Mouse (Mus musculus): ENCODE measurements at regions not wholly inside any gene's neighbourhood (a gene's known extent, or its start where the extent isn't known, plus 50 kb on each side); places are given as distances from the start of the nearest gene placed in this dataset.

DNA sequence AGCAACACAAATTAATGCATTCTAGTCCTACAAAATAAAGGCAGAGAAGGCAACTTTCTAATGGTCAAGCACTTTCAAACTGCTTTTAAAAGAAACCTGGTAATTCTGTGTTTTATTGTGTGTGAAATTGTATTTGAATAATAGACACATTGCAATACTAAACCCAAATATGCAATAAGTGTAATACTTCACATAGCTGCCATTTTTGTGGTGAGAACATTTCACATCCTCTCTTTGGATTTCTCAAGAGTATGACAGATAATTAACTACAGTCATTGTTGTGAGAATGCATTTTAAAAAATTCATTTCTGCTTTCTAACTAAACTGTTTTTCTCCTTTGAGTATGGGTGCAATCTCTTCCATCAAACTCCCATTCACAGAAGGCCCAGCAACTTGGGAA lies 256.4 kb downstream of the Sema3d start:
- no peak for DNase-seq (ENCODE audit: low read depth, low spot score)

DNA sequence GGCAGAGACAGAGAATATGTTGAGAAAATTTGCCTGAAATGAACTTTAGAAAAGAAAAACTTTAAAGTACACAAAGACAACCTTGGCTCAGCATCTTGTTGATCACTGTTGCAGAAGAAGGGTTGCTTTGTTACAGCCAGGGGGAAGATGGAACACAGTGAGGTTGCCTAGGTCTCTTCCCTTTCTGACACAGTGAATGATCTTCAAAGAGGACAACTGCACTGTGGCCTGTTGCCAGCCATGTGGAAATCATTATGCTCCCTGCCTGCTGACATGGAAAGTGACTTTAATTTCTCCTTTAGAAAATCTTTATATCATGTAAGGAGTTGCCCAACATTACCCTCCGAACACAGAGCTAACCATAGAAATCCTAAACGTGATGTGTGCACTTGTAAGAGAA lies 263.1 kb downstream of the Sema3d start:
- DNase-seq (ENCODE audit: low read depth, low spot score): no peak

DNA sequence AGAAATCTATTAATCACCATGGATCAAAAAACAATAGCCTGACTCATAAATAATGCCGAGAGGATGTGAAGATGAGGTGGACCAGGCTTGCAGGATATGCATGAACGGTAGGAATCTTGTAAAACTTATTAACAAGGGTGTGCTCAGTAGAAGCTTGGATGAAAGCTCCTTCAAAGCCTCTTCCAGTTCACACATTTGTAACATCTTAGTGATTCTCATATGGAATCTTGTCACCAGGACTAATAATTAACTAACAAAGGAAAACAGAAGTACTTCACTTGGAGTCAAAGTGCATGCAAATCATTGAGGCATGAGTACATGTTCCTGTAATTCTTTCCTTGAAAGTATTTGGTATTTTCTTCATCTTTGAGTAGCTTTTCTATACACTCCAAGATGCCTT lies 290.5 kb downstream of the Sema3d start:
- no peak for DNase-seq (ENCODE audit: low read depth, low spot score)

DNA sequence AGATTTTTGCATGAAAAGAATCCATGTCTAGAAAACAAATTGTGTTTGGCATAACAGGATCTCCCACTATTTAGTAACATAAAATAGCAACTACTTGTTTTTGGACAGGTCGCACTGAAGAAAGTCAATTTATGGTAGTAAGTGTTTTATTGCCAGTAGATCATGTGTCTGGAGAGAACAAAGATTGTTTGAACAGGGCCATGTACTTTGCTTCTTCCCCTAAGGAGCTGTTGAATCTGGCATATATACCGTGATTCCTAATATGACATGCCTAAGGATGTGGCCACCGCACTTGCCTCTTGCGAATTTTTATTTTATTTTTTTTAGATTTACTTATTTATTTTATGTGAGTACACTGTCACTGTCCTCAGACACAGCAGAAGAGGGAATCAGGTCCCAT lies 290.9 kb downstream of the Sema3d start:
- no peak for DNase-seq (ENCODE audit: low read depth, low spot score)

DNA sequence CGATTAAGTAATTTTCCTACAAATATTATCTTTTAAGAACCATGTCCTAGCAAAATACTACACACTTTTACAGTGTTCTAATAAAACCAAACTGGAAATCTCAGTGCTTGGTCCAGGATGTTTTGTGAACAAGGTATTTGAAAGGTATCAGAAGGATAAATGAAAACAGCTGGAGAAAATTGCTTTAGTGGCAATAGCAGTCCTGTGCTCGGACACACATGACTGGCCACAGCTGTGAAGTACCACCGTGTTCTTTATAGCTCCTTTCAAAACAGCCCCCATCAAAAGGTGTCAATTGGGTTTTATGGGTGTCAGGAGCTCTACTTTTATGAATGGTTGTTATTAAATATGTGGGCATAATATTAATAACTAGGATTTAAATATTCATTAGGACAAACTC lies 293.5 kb downstream of the Sema3d start:
- no peak for DNase-seq (ENCODE audit: low read depth, low spot score)

DNA sequence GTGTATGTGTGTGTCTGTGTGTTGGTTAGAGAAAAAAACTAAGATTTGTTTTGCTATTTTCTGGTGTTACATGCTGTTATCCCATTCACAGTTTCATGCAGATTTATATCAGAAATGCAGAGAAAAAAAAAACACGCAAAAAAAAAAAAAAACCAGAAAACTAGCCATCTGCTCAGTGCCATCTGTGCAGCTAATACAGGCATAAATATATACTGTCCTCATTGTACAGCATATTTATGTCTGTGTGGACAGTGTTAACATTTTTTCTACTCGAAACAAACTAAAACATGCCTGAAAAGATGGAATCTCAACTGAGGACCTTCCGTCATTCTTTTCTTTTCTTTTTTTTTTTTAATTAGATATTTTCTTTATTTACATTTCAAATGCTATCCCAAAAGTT lies 331.7 kb downstream of the Sema3d start:
- DNase-seq (ENCODE audit: low read depth, low spot score): no peak

DNA sequence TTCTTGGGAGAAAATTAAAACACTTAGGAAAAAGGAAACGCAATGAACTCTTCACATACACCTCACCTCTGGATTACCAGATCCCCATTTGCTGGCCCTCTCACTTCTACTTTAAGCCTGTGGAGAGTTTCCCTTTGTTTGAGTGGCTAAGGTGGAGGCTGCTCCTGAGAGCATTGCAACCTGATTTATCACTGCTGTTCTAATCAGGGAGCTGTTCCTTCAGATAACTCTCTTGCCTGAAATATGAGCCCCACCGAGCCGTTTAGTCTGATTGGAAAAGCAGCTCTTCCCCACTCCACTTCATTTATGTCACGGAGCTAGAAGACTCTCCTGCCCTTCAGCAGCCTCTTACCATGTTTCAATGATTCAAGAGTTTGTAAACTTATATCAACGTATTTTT lies 368.3 kb downstream of the Sema3d start:
- peak; percentile 4 for DNase-seq (ENCODE audit: low read depth, low spot score)

DNA sequence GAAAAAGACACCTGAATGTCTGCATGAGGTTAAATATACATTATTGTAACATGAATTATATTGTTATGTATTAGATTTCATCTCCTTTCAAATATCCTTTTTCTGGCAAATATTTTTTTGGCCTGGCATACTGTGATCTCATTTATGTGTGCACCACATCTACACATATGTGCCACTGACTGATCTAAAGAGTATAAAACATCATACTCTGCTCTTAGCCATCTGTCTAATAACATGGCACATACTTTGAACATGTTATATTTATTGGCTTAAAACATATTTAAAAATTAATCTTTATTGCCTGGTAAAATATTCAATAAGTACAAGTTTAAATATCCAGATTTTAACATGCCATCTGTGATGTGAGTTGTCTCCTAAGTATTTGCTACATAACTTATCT lies 365.6 kb upstream of the Sema3a start:
- DNase-seq (ENCODE audit: low read depth, low spot score): no peak

DNA sequence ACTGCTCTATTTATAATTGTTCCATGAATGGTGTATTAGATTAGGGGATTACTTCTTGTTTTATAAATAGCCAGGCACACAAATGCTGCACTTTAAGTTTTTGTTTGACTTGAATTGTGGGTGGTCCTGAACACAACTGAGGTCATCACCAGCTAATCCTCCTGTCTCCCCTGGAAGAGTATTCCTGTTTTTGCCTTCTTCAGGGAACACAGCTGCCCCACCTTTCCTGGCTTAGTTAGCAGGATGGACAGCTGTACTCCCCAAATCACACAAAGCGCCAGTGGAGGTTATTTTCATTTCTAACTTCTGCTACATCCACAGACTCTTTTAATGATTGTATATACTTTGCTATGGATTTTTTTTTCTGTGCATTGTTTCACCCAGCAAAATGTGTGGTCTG lies 357.8 kb upstream of the Sema3a start:
- peak; percentile 6 for DNase-seq (ENCODE audit: low read depth, low spot score)

DNA sequence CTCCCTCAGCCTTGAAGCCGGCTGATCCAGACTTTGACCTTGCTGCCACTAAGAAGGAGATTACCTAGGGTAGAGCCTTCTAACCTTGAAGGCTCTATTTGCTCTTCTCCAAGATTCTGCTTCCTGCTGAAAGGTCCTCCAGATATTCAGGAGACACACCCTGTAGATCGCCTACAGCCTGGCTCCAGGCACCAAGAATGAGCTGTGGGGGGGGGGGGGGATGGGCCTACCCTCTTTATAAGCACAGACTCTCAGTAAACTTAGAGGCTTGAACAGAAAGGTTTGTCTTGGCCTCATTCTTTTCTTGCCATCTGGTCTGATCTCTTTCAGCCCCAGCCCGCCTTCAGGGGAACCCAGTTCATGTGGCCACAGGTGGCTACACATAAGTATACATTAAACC lies 342.5 kb upstream of the Sema3a start:
- peak; percentile 68 for DNase-seq (ENCODE audit: low read depth, low spot score)

DNA sequence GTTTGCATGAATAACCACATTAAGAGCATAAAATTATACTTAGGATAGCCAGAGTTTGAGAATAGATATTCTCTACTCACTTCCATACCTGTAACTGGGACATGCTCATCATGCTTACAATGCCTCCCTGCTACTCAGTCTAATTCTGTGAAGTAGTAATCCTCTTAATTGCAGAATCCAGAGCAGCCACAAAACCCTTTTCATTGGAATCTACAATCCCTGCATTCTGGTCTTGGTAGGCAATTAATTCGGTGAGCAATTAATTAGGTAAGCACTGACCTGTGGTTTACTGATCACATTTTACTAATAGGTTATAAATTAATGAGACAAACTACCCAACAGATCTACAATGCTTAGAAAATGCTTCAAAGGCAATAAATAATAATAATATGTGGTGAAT lies 316.5 kb upstream of the Sema3a start:
- DNase-seq (ENCODE audit: low read depth, low spot score): no peak

DNA sequence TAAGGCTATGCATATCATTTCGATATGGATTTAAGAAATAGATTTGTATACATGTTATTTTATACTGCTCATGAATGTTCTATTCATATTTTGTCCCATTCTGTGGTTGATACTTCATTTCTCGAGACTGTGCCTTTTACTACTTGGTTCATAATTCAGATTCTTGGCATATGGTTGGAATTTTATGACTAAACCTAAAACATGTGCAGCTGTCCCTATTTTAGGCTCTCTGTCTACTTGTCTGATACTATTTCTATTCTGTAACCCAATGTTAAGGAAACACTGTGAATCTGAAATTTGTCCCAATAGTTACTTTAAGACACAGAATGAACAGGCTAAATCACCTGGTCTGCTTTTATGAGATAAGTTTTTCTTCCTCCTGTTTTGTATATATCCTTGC lies 315.3 kb upstream of the Sema3a start:
- no peak for DNase-seq (ENCODE audit: low read depth, low spot score)

DNA sequence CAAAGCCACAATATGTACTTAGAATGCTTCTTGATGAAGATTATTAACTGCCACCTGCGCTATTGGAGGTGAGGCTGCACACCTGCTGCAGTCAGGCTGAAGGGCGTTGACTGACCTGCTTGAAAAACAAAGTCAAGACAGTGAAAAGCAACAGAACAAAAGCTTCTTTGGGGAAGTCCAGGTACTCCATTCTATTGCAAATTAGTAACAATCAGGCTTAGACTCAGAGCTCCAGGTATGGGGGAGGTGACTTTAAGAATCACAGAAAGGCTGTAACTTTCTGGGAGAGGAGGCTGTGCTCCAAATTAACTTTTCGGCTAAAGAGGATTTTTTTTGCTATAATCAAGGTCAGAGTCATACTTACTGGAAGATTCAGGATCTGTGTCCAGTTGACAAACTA lies 278.0 kb upstream of the Sema3a start:
- DNase-seq (ENCODE audit: low read depth, low spot score): peak; percentile 97

DNA sequence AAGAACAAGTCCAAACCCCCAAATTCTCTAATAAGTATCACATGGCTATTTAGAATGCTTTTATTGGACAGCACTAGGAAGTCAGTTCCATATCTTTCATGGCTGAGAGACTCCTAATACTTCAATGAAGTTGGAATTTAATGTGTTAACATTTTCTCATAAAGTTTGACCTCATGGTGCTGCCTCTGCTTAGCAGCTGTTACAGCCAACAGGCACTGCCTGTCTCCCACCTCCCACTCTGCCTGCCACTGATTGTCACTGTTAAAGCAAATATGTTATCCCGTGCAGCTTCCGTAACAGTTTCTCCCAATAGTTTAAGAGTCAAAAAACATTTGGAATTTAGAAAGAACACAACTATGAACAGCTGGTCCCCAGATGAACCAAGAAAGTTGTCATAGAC lies 268.3 kb upstream of the Sema3a start:
- DNase-seq (ENCODE audit: low read depth, low spot score): no peak

DNA sequence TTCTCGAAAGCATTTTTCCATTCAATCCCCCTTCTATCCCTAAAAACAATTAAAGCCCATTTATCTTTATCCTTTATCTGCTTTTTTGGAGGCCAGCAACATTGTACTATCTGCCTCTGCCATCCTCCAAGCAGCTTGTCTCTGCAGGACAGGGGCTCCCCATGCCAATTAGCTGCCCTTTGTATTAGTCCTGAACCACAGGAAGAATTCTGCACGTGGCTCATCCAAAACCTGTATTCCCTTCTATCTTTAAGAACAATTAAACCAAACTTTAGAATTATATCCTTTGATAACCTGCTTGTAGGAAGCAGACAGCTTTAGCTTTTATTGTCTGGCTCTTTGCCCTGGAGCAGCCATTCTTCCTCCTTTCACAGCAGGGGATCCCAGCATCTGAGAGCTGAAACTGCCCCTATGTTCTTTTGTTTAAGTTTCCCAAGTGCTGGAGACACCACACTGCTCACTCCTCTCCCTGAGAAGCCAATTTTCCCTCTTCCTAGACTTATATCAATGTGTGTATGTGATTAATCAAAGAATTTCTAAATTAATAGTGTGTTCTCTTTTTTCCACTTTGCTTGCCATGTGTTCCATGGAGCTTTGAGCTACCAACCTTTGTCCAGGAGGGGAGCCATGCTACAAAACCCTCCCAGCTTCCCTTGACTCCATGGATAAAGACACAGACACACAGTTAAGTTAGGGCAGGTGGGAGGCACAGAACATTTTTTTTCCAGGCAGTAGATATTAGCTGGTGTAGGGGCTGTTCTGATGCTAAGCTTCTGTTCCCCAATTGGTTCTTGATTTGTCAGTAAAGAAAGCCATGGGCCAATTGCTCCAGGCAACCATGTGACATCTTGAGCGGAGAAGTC lies 256.6 kb upstream of the Sema3a start:
- DNase-seq (ENCODE audit: low read depth, low spot score): peak; percentile 89

DNA sequence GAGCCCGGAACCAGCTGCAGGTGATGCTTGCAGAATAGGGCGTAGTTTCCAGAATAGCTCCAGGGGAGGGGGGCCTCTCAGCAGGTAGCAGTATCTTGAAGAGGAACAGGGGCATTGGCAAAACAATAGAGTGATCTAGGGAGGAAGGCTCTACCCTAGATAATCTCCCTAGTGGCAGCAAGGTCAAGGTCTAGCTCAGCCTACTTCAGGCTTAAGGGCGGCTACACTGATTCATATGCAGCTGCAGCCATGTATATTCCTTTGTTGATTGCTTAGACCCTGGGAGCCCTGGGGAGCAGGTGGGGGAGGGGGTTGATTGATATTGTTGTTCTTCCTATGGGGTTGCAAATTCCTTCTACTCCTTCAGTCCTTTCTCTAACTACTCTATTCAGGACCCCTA lies 252.3 kb upstream of the Sema3a start:
- peak; percentile 100 for DNase-seq (ENCODE audit: low read depth, low spot score)

DNA sequence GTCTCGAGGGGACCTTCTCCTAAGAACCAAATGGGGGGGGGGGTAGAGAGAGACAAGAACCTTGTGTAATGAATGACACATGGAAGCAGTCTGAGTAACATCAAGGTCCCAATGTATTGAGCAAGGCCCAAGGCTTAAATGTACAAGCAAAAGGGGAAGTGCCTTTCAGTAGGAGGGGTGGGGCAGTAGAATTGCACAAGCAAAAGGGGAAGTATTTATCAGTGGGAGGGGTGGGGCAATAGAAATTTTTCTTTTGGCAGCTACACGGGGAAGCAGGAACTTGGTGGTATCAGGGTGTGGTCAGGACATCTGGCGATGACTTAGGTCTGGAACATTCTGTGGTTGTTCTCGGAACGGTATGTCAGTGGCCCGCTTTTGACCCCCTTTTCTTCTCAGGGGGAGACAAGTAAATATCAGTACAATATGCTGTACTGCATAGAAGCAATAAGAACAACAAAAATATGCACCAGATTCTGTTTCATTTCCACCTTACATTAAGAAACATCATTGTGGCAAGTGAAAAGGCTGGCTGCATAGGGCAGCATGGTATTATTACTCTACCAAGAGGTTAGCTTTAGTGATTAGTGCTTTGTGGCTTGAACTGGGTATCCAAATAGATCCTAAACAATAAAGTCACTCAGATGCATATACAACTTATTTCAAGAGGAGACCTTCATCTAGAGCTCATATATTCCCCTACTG lies 247.5 kb upstream of the Sema3a start:
- DNase-seq (ENCODE audit: low read depth, low spot score): no peak

DNA sequence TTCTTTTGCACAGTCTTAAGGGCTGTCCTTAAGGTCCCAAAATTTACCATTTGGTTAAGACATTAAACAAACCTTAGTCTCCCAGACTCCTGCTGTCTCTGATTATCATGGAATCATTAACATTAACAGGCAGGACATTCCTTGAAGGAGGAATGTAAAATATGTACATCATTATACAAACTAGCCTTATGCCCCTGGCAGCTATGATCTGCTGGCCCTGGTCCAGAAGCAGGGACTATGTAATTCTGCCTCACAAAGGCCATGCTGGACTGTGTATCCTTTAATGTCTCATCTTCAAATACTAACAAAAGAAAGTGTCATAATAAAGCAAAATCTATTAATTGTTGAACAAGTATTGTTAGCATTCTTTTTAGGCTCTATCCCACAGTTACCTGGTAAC lies 232.9 kb upstream of the Sema3a start:
- DNase-seq (ENCODE audit: low read depth, low spot score): peak; percentile 18

DNA sequence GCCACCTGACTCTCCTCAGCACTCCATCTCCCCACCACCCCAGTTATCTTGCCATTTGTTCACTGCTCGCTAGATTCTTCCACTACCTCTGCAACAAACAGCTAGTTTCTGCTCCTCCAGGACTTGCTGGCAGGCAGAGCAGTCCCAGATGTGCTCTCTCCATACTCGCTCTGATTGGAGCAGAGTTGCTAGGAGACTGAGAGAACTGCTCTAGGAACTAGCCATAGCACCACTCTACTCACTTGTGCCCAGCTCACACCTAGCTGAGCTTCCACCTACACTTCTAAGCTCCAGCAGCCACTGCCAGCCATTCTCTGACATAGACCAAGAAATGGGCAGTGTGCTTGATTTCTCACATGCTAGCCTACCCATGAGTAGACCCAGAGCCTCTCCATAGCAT lies 230.6 kb upstream of the Sema3a start:
- peak; percentile 57 for DNase-seq (ENCODE audit: low read depth, low spot score)

DNA sequence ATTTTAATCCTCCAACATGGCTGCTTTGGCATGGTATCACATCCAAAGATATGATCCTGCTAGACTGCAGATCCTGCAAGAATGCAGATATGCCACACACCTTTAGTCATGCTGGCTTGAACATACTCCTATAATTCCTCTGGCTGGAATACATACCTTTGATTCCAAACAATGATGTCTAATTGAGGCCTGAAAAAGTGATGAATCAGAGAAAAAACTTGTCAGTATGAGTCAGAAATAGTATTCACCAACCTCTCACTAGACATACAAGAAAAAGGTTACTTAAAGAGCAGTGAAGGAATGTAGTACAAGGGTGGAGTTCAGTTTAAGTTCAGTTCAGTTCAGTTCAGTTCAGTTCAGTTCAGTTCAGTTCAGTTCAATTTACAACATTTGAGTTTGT lies 214.5 kb upstream of the Sema3a start:
- no peak for DNase-seq (ENCODE audit: low read depth, low spot score)

DNA sequence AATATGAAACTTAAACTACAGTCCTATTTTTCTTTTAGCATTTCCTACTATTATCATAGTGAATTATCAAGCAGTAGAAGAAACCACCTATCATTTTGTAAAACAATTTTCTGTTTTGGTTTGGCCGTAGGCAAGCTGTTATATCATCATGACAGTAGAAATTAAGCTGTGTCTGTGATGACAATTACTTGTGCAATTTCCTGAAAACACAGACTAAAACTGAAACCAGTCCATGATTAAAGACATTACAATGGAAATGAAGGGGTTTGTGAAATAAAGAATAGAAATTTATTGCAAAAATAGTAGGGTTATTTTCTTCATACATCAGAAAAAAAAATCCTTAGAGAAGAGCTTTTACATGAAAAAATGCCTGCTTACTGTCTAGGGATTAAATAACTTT lies 210.8 kb upstream of the Sema3a start:
- no peak for DNase-seq (ENCODE audit: low read depth, low spot score)

DNA sequence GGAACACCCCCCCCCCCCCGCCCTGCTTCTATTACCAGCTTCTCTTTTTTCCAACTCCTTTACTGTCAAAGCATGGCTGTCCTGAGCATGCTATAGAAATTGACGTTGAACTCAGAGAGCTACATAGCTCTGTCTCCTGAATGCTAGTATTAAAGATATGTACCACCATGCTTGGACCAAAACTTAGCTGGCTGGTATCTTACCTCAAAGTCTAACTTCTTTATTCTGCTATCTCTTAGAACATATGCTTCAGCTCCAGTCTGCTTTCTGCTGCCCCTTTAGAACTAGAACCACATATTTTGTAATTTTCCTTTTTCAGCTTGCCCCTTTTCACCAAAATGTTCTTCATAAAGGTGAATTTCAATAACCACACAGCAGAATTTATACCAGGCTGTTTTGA lies 205.9 kb upstream of the Sema3a start:
- DNase-seq (ENCODE audit: low read depth, low spot score): no peak

DNA sequence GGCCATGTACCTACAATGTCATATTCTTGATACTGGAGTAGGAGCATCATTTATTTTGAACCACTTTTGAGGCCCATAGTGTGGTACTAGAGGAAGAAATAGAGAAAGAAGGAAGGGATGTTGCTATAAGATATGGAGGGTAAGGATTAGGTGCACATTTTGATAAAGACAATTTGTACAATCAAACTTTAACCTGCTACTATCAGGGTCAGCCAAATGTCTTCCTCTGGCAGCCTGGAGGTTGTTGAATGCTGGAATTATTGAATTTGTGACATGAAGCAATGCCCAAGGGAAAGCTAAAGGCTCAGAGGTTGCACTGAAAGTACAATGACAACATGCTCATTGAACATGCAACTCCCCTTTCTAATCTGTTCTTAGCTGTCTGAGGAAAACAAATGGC lies 202.3 kb upstream of the Sema3a start:
- no peak for DNase-seq (ENCODE audit: low read depth, low spot score)

All from R1 (cell line).